Comparison of ENCODE assay signal across 11 mouse cellular contexts in genomic region chr13:63139463-63140226, GRCm38 (mm10).
DNase-seq lines count a peak whose midpoint lies in the region; ATAC-seq and TF ChIP-seq lines count a peak whose summit lies in the region.
"Had no signal": no experiment of that assay in that cellular context is flagged by ENCODE, and none has a peak within 500 bp of the region (broad histone marks: within the 10 kb centered on the region; RNA-seq: fewer than 3 reads in every experiment).

No protein-coding gene starts in this region.

- H3K27me3 ChIP-seq in embryonic facial prominence, embryonic 12.5 days = no peaks in the 10 kb centered on the region
- H3K27me3 ChIP-seq in embryonic facial prominence, embryonic 10.5 days (replicated peaks; ENCODE audit: low read depth, poor library complexity, severe bottlenecking) = no peaks in the 10 kb centered on the region
- no peaks in the 10 kb centered on the region for H3K27me3 ChIP-seq in kidney, embryonic 16.5 days (ENCODE audit: insufficient read depth, low read length)
- no peaks in the 10 kb centered on the region for H3K27me3 ChIP-seq in MEL (ENCODE audit: control insufficient read depth in 1 of 2, insufficient read depth in 2 of 2, low read length in 2 of 2)
- no peaks in the 10 kb centered on the region for H3K27me3 ChIP-seq in heart, embryonic 16.5 days (ENCODE audit: control insufficient read depth, insufficient read depth, low read length)
- H3K27me3 ChIP-seq in forebrain, embryonic 13.5 days = no peaks in the 10 kb centered on the region
- H3K27me3 ChIP-seq: midbrain, embryonic 13.5 days had no signal

- no peaks in the 10 kb centered on the region for H3K9me3 ChIP-seq in embryonic facial prominence, embryonic 12.5 days
- no peaks in the 10 kb centered on the region for H3K9me3 ChIP-seq in embryonic facial prominence, embryonic 10.5 days
- no peaks in the 10 kb centered on the region for H3K9me3 ChIP-seq in kidney, embryonic 16.5 days (ENCODE audit: low read length)
- H3K9me3 ChIP-seq in MEL (replicated peaks; ENCODE audit: insufficient read depth, low read length) = no peaks in the 10 kb centered on the region
- no peaks in the 10 kb centered on the region for H3K9me3 ChIP-seq in heart, embryonic 16.5 days (replicated peaks; ENCODE audit: control insufficient read depth, low read length)
- H3K9me3 ChIP-seq in forebrain, embryonic 13.5 days (replicated peaks) = no peaks in the 10 kb centered on the region
- H3K9me3 ChIP-seq: midbrain, embryonic 13.5 days had no signal

- no peak for TF ChIP-seq POLR2A in MEL (IDR thresholded peaks at IDR 0.05; ENCODE audit: control insufficient read depth in 1 of 2, insufficient read depth in 1 of 2, low read depth in 1 of 2, low read length in 2 of 2, poor library complexity in 1 of 2)

- 79% methylated on average over 10 of the region's 10 CpGs for WGBS in embryonic facial prominence, embryonic 12.5 days
- 85% methylated on average over 10 of the region's 10 CpGs for WGBS in embryonic facial prominence, embryonic 10.5 days
- 77% methylated on average over 10 of the region's 10 CpGs for WGBS in kidney, embryonic 16.5 days
- WGBS in heart, embryonic 16.5 days = 64% methylated on average over 10 of the region's 10 CpGs
- 91% methylated on average over 10 of the region's 10 CpGs for WGBS in forebrain, embryonic 13.5 days

- no peak for TF ChIP-seq RAD21 in MEL (IDR thresholded peaks at IDR 0.05; ENCODE audit: low read depth, low read length)

- DNase-seq in embryonic facial prominence, embryonic 10.5 days (ENCODE audit: low spot score) = no peak
- DNase-seq in kidney, postnatal 25 days = peak; percentile 12 to 39
- DNase-seq in MEL (ENCODE audit: low read depth, low spot score) = peak; percentile 29
- DNase-seq in cerebellum, adult 8-10 months = no peak
- DNase-seq: right cerebral cortex, postnatal 4 days had no signal

- ATAC-seq in embryonic facial prominence, embryonic 12.5 days (ENCODE audit: insufficient number of reproducible peaks, insufficient read depth, low FRiP score, low TSS enrichment) = no peak
- no peak for ATAC-seq in kidney, embryonic 16.5 days (ENCODE audit: low FRiP score, low TSS enrichment)
- no peak for ATAC-seq in heart, embryonic 16.5 days (replicated peaks; ENCODE audit: extremely low read depth, insufficient read depth, low FRiP score)
- no peak for ATAC-seq in forebrain, embryonic 13.5 days
- ATAC-seq: midbrain, embryonic 13.5 days had no signal

- no peak overlapping the region for H3K4me2 ChIP-seq in embryonic facial prominence, embryonic 12.5 days (replicated peaks)
- no peak overlapping the region for H3K4me2 ChIP-seq in kidney, embryonic 16.5 days (replicated peaks; ENCODE audit: low read depth, low read length)
- no peak overlapping the region for H3K4me2 ChIP-seq in heart, embryonic 16.5 days (ENCODE audit: low read depth, low read length)
- no peak overlapping the region for H3K4me2 ChIP-seq in forebrain, embryonic 13.5 days
- H3K4me2 ChIP-seq: hindbrain, embryonic 14.5 days; midbrain, embryonic 13.5 days had no signal

- no peak overlapping the region for H3K4me3 ChIP-seq in embryonic facial prominence, embryonic 12.5 days
- H3K4me3 ChIP-seq in embryonic facial prominence, embryonic 10.5 days = no peak overlapping the region
- no peak overlapping the region for H3K4me3 ChIP-seq in kidney, embryonic 16.5 days (ENCODE audit: low read length)
- H3K4me3 ChIP-seq in MEL (ENCODE audit: control insufficient read depth in 1 of 2, insufficient read depth in 1 of 2, low read depth in 2 of 2, low read length in 2 of 2) = no peak overlapping the region
- H3K4me3 ChIP-seq in heart, embryonic 16.5 days (ENCODE audit: low read length) = no peak overlapping the region
- no peak overlapping the region for H3K4me3 ChIP-seq in forebrain, embryonic 13.5 days
- H3K4me3 ChIP-seq: midbrain, embryonic 13.5 days had no signal

- H3K4me1 ChIP-seq in embryonic facial prominence, embryonic 12.5 days = 0 out of 2 replicates have a peak, but pooled peaks cover 7% of the 10 kb centered on the region
- peaks cover 14% of the 10 kb centered on the region for H3K4me1 ChIP-seq in embryonic facial prominence, embryonic 10.5 days
- H3K4me1 ChIP-seq in kidney, embryonic 16.5 days (ENCODE audit: insufficient read depth, low read length) = no peaks in the 10 kb centered on the region
- H3K4me1 ChIP-seq in MEL (ENCODE audit: control insufficient read depth in 1 of 2, insufficient read depth in 2 of 2, low read length in 2 of 2) = peaks cover 0 to 17% of the 10 kb centered on the region in 2 experiments; a peak in 2 of 4 replicates
- 0 out of 2 replicates have a peak, but pooled peaks cover 3% of the 10 kb centered on the region for H3K4me1 ChIP-seq in heart, embryonic 16.5 days (ENCODE audit: control insufficient read depth, insufficient read depth, low read length)
- 0 out of 2 replicates have a peak, but pooled peaks cover 6% of the 10 kb centered on the region for H3K4me1 ChIP-seq in forebrain, embryonic 13.5 days

- peak overlapping the region; percentile 17; the same call in 1 of the 2 replicates for H3K27ac ChIP-seq in embryonic facial prominence, embryonic 12.5 days
- H3K27ac ChIP-seq in embryonic facial prominence, embryonic 10.5 days (replicated peaks) = no peak overlapping the region
- no peak overlapping the region for H3K27ac ChIP-seq in kidney, embryonic 16.5 days (ENCODE audit: low read length)
- no peak overlapping the region for H3K27ac ChIP-seq in MEL (ENCODE audit: control insufficient read depth, low read depth, low read length)
- H3K27ac ChIP-seq in heart, embryonic 16.5 days (ENCODE audit: low read length) = peak overlapping the region; percentile 76
- no peak overlapping the region for H3K27ac ChIP-seq in forebrain, embryonic 13.5 days
- H3K27ac ChIP-seq: hindbrain, embryonic 14.5 days; midbrain, embryonic 13.5 days had no signal

- TF ChIP-seq EP300 in MEL (IDR thresholded peaks at IDR 0.05; ENCODE audit: low read depth in 1 of 2, low read length in 2 of 2) = no peak

- H3K9ac ChIP-seq in embryonic facial prominence, embryonic 12.5 days = no peak overlapping the region
- no peak overlapping the region for H3K9ac ChIP-seq in kidney, embryonic 16.5 days (replicated peaks; ENCODE audit: low read length)
- no peak overlapping the region for H3K9ac ChIP-seq in MEL (ENCODE audit: control insufficient read depth, low read depth, low read length, poor library complexity, severe bottlenecking)
- no peak overlapping the region for H3K9ac ChIP-seq in heart, embryonic 16.5 days (ENCODE audit: low read length)
- H3K9ac ChIP-seq in forebrain, embryonic 13.5 days = no peak overlapping the region
- H3K9ac ChIP-seq: hindbrain, embryonic 14.5 days; midbrain, embryonic 13.5 days had no signal

- TF ChIP-seq CTCF in MEL (IDR thresholded peaks at IDR 0.05 in 2 of 3, conservative IDR thresholded peaks at IDR 0.05 in 1 of 3; ENCODE audit: control insufficient read depth in 1 of 3, insufficient read depth in 1 of 3, low read depth in 2 of 3, low read length in 3 of 3, poor library complexity in 1 of 3, severe bottlenecking in 1 of 3) = no peak

- no peaks in the 10 kb centered on the region for H3K79me2 ChIP-seq in MEL (ENCODE audit: control insufficient read depth, insufficient read depth, low read length, poor library complexity)

- H3K36me3 ChIP-seq in embryonic facial prominence, embryonic 12.5 days = no peaks in the 10 kb centered on the region
- H3K36me3 ChIP-seq in embryonic facial prominence, embryonic 10.5 days (replicated peaks) = no peaks in the 10 kb centered on the region
- no peaks in the 10 kb centered on the region for H3K36me3 ChIP-seq in kidney, embryonic 16.5 days (ENCODE audit: insufficient read depth, low read length)
- peaks cover 0 to 12% of the 10 kb centered on the region in 2 experiments; a peak in 2 of 4 replicates for H3K36me3 ChIP-seq in MEL (ENCODE audit: control insufficient read depth in 1 of 2, insufficient read depth in 2 of 2, low read length in 2 of 2)
- H3K36me3 ChIP-seq in heart, embryonic 16.5 days (ENCODE audit: control insufficient read depth, insufficient read depth) = no peaks in the 10 kb centered on the region
- no peaks in the 10 kb centered on the region for H3K36me3 ChIP-seq in forebrain, embryonic 13.5 days (ENCODE audit: poor library complexity, severe bottlenecking)
- H3K36me3 ChIP-seq: midbrain, embryonic 13.5 days had no signal

TF ChIP-seq in MEL, 35 proteins besides CTCF, POLR2A, EP300 and RAD21:
- TF ChIP-seq NELFE (IDR thresholded peaks at IDR 0.05; ENCODE audit: low read depth, low read length) (no peak), GATA1 (IDR thresholded peaks at IDR 0.05; ENCODE audit: low read depth, low read length) (0 out of 2 replicates have a peak, but pooled peaks have one; percentile 14)

Comparison
In these comparisons a context has a peak if more than half of its experiments do, and no peak if none do; other contexts are left out.
1. H3K27ac ChIP-seq: peak in embryonic facial prominence, embryonic 12.5 days (single experiment) and heart, embryonic 16.5 days (single experiment); none in embryonic facial prominence, embryonic 10.5 days (single experiment), kidney, embryonic 16.5 days (single experiment), MEL (single experiment) and forebrain, embryonic 13.5 days (single experiment).
2. DNase-seq: peak in kidney, postnatal 25 days (2 of 2) and MEL (single experiment); none in embryonic facial prominence, embryonic 10.5 days (single experiment) and cerebellum, adult 8-10 months (single experiment).